Mouse (Mus musculus): ENCODE data around the gene Bcl2l11.

- TF ChIP-seq CTCF (conservative IDR thresholded peaks at IDR 0.05; ENCODE audit: insufficient read depth, insufficient read length, low read depth, low read length) (no peak), POLR2A (IDR thresholded peaks at IDR 0.05; ENCODE audit: low read depth, low read length) (no peak)
Observed at GRCm38 (mm10) chr2:128169486-128169885, 43.6 kb downstream of the Bcl2l11 start.

Measured in kidney, adult 2 months (tissue).